Mouse (Mus musculus) B cell, adult 67 days (primary cell): Measurements from ENCODE around the gene Fzd9. TPM values are rescaled to one million over a fixed set of nuclear protein-coding genes. Genes with fewer than 3 reads are reported as not detected.

Experiments used
- total RNA-seq, 2 experiments: library from RNA; stranded (reverse); gene quantifications; 4 replicates each; pipeline ENCODE4 v1.2.4; 2023

Fzd9 gene
- total RNA-seq: under 1 TPM in 1 of 2 experiments, not detected in 1; 0.46 TPM

DNA sequence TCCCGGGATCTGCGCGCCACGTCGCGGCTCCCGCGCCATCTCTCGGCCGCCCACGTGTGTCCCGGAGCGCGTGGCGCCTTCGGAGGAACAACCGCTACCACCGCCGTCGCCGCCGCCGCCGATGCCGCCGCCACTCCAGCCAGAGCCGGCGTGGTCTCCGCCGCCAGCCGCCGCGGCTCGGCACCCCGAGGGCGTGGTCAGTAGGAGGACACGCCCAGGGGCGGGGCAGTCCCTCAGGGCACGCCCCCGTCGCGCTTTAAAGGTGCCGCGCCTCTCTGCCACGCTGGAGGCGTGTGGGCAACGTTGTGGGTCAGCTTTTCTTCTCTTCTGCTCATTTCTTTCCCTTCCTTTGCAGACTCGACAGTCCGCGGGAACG is at the start of gene Fzd9:
Gene Fzd9, minus strand, starts transcription at position 152 of the 376 bp plus-strand sequence.

Other genes starting within 250 kb of the Fzd9 start
- 10 to 100 TPM; 35.0 to 41.7 TPM for gene Abhd11, start 242.1 kb downstream of the Fzd9 start, total RNA-seq
- gene Stx1a, start 227.7 kb downstream of the Fzd9 start, total RNA-seq: 1 to 10 TPM; 2.7 to 4.2 TPM
- 10 to 100 TPM; 20.1 to 21.2 TPM for gene Dnajc30, start 187.0 kb downstream of the Fzd9 start, total RNA-seq
- gene Bud23, start 186.3 kb downstream of the Fzd9 start, total RNA-seq: 100 to 1,000 TPM; 105 to 132 TPM
- under 1 TPM in 1 of 2 experiments, not detected in 1; 0.44 TPM for gene Vps37d, start 173.0 kb downstream of the Fzd9 start, total RNA-seq
- gene Mlxipl, start 161.3 kb downstream of the Fzd9 start, total RNA-seq: not detected
- gene Tbl2, start 101.6 kb downstream of the Fzd9 start, total RNA-seq: 10 to 100 TPM; 14.6 to 21.7 TPM
- 10 to 100 TPM; 65.6 to 69.8 TPM for gene Bcl7b, start 82.9 kb downstream of the Fzd9 start, total RNA-seq
- gene Baz1b, start 64.0 kb downstream of the Fzd9 start, total RNA-seq: 100 to 1,000 TPM; 120 TPM
- under 1 TPM in 1 of 2 experiments, not detected in 1; 0.44 TPM for gene Fkbp6, start 98.8 kb upstream of the Fzd9 start, total RNA-seq
- not detected for gene Trim50, start 102.1 kb upstream of the Fzd9 start, total RNA-seq
- gene Nsun5, start 118.7 kb upstream of the Fzd9 start, total RNA-seq: 10 to 100 TPM; 40.3 to 51.3 TPM
- 10 to 100 TPM; 60.5 to 62.3 TPM for gene Pom121, start 143.3 kb upstream of the Fzd9 start, total RNA-seq